Mouse (Mus musculus): ENCODE measurements at regions not wholly inside any gene's neighbourhood (a gene's known extent, or its start where the extent isn't known, plus 50 kb on each side); places are given as distances from the start of the nearest gene placed in this dataset.

DNA sequence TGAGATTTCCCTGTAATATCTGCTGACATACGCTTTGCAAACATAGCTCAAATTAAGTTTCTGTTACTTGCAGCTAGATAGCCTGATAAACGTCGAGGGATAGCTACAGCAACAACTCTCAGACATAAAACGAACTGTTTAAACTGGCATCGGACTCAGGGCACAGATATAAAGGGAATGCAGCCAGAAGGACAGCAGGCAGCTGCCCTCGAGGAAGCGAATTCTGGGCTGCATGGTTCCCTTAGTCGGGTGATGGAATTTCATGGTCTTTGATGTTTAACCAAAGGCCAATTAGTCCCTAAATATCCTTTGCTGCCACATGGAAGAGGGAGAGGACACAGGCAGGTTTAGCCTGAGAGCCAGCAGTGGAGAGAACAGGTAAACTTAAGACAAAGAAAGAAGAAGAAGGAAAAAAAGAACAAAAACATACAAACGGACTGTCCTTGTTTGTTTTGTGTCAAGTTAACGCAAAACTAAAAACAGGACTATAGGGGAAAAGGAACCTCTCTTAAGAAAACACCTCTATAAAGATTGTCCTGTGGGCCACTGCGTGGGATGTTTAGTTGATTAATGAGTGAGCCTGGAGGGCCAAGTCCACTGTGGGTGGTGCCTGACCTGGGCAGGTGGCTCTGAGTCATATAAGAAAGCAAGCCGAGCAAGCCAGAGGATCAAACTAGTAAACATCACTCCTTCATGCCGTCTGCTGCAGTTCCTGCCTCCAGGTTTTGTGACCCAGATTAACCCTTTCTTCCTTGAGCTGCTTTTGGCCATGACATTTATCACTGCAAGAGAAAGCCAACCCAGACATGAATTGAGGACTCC, 255.5 kb downstream of the Gm4791 start:
- DNase-seq (ENCODE audit: low spot score in 2 of 2), result no peak

DNA sequence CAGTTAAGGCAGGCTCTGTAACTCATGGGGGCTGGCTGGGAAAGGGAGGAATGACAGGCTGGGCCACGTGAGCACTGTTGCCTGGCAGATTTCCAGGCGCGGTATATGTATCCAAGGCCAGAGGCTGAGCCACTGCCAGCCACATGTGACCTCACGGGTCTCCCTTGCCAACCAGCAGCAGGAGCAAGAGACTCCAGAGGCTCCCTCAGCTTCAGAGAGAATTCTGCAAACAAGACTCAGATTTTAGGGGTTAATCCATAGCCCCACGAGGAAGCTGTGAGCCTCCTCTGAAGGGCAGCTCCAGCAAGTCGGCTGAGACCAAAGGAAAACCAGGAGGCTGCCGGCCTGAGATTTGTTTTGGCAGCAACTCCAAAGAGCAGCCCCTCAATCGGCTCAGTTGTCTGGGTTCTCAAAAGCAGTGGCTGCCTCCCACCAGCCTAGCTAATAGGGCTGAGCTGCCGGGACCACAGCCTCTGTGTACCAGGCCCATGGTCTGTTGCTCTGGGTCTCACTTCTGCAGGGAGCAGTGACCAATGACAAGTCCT, 264.0 kb upstream of the Cadm1 start:
- no peak for DNase-seq (ENCODE audit: low spot score in 2 of 2)

DNA sequence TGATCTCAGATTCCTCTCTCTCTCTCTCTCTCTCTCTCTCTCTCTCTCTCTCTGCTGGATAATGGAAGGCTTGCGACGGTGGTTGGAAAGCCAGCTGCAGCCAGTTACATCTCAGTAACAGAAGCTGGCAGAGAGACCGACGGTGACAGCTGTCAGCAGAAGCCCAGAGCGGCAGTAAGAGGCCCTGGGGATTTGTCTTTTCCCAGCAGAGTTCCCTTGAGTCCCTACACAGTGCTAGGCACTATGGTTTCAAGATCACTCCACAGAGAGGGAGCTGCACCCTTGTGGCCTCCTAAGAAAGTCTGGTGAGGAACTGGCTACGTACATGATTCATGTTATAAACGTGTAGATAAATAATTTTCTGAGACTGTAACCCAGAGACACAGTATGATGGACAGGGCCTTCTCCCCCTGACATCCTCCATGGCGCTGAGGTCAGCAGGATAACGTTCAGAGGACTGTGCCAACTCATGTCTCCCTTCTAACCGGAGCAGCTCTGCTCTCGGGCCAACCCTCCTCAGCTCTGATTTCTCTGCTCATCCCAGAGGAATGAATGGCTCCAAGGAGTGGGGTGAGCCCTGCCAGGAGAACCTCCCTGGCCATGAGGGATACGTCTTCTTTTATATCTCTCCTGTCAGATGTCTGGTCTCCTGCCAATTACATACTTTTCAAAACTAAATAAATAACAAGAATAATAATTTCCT, 253.5 kb upstream of the Cadm1 start:
- no peak for DNase-seq (ENCODE audit: low spot score in 2 of 2)

DNA sequence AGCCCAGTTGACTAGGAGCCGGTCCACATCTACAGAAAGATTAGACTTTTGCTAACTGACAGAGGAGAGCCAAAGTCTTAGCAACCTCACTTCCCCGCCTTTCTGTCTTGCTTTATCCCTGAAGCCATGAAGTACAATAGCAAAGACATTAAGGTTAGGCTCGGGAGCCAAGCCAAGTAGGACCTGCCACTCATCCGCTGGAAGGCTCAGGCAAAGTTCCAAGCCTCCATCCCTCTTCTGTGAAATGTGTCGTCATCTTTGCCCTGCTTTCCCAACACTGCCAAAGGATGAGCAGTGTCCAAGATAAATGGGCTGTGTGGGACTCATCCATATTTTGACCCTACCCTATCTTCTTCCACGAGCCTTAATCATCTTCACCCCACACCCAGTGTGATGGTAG, 250.6 kb upstream of the Cadm1 start:
- no peak for DNase-seq (ENCODE audit: low spot score in 2 of 2)

DNA sequence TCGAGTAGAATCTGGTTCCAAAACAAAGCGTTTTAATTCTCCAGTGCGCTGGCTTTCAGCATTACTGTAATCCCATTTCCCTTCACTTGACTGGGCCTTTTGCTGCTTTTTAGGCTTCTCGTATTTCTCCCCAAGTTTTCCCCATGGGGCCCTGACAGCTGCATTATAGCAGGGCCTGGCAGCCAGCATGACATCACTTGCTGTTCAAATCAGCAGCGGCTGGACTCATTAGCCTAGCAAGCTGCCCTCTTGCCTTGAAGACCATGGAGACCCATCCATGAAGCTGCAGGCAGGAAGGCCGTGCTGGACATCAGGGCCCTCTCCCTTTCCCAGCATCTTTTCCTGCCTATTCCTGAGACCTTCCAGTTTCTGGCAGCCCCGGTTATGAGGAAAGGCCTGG, 249.8 kb upstream of the Cadm1 start:
- DNase-seq (ENCODE audit: low spot score in 2 of 2), result no peak

DNA sequence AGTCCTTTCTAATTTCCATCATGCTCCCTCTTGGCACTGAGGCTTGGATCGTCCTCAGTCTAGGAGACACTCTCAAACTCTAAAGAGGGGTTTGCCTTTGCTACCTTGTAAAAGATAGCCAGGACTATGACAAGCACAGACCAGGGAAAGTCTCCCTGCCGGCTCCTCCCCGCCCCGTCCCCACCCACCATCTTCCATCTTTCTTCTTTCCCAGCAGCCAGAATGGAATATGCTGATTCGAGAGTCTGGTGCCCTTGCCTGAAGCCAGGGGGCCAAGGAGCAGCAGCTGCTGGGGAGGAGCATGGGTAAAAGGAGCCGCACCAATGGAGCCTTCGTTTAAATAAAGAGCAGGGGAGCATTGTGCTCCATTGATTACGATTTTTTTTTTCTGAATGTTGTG, 249.4 kb upstream of the Cadm1 start:
- DNase-seq (ENCODE audit: low spot score in 2 of 2), result no peak

DNA sequence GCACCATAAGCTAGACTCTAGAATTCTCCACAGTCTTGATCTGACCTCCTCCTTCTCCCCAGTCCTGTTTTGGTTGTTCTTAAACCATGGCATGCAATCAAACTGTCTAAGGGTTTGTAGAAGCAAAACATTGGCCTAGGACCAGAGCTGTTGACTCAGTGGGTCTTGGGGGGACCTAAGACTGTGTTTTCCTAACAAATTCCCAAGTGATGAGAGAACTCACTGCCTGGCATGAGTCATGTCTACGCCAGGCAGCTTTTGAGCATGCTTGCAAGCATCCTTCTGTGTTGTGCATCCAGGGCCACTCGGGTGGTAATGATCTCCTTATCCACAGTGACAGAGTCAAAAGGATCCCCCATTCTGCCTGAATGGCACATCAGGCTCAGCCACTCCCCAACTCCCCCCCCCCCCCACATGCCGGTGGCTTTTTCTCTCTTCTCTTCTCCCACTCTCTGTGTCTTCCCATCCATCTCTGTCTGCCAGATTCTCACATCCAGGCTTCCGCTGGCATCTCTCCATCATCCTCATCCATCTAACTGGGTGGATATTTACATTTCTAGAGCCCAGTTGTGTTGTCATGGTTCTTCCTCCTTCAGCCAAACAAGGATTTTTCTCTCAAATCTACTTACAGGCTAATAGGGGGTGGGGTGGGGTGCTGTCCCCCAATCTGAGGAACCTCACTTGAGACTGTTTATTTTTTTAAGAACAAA, 246.1 kb upstream of the Cadm1 start:
- peak in 1 of 2 experiments; percentile 14 for DNase-seq (ENCODE audit: low spot score in 2 of 2)

DNA sequence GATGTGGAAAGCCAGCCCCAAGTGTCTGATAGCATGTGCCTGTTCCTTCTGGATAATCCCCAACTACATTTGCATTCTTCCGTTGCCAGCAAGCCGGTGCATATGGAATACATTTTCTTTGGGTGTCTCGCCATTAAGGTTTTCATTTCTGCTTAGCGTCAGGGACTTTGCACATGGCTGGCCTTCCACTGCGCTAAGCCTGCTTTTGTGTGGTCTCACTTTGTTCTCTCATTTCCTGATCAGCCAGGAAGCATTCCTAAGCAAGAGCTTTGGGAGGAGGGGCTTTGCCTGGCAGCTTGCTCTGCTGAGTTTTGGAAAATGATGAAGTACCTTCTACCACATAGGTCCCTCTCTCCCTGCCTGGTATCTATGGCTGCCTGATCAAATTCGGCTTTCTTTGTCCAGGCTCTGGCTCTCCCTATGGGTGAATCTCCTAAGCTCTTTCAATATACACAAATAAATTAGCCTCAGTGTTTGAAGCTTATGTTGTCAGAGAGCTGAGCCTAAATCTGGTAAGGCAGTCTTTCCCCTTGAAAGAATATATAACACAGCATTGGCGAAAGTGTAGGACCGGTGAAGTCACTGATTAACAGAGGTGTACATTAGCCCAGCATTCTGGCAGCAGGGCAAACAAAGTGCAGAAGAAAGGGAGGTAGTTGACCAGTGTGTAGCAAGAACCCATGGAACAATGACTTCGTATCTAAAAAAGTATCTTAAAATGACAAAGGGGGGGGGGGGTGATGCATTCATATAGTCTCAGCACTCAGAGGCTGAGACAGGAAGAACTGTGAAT, 242.8 kb upstream of the Cadm1 start:
- no peak for DNase-seq (ENCODE audit: low spot score in 2 of 2)

DNA sequence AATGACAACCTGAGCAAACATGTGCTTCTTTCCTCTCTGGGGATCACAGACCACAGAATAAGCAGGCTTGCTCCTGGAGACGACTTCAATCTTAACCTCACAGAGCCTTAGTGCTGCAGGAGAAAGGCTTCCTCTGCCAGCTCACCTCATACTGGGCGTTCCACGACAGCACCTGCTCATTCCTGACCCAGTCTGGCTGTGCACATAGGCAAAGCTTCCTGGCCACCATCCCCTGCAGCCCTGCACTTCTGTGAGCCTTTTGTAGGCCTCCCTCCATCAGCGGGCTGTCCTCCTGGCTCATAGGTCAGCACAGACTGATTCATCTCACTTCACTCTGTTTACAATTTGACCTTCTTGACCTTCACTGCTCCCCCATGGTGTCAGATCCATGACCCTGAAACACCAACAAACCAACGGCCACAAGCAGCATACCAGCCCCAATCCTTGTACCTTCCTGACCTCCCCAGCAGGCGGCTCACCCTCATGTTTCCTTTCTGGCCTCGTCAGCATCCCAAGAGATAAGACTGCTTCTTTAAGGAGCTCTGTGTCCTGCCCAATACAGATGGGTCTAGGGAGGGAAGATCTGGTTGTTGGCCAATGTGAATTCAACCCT, 241.3 kb upstream of the Cadm1 start:
- no peak for DNase-seq (ENCODE audit: low spot score in 2 of 2)

DNA sequence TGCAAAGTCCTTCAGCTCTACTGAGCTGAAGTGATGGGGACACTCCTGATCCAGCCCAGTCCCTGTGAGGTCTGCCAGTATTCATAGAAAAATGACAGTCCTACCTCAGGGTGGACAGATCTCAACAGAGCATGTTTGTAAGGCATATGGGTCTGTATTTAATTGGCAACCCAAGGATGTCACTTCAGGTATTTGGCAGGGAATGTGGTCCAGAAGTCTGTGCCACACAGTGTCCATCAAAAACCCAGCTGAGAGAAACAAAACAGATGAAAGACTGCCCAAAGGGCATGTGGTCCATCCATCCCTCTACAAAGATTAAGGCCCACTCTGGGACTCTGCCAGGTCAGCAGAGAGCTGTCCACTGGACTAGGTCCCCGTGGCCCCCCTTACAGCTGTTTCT, 229.3 kb upstream of the Cadm1 start:
- no peak for DNase-seq (ENCODE audit: low spot score in 2 of 2)

DNA sequence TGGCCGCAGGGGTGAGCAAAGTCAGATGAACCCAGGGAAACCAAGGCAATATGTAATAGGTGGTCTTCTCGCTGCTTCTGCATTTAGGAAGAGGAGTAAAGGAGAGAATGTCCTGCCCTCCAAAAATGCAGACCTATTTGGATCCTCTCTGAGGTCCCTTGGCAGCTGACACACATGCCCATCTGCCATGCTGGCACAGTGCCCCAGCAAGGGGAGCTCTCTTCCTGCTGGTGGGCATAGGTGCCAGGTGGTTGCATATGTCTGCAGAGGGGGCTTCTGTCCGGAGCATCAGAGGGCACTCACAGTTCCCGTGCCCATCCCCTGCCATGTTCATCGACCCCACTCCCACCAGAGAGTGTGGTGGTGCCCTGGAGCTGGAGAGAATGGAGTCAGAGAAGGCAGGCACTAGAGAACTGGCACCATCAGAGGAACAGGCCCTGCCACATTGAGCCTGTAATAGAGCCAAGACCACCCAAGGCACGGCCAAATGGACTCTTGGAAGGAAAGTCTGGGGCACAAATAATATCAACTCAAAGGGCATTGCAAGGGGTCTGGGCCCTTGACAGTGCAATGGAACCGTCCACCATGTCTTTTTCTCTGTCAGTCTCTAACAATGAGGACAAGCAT, 222.7 kb upstream of the Cadm1 start:
- peak; percentile 19 to 47 for DNase-seq (ENCODE audit: low spot score in 2 of 2)

DNA sequence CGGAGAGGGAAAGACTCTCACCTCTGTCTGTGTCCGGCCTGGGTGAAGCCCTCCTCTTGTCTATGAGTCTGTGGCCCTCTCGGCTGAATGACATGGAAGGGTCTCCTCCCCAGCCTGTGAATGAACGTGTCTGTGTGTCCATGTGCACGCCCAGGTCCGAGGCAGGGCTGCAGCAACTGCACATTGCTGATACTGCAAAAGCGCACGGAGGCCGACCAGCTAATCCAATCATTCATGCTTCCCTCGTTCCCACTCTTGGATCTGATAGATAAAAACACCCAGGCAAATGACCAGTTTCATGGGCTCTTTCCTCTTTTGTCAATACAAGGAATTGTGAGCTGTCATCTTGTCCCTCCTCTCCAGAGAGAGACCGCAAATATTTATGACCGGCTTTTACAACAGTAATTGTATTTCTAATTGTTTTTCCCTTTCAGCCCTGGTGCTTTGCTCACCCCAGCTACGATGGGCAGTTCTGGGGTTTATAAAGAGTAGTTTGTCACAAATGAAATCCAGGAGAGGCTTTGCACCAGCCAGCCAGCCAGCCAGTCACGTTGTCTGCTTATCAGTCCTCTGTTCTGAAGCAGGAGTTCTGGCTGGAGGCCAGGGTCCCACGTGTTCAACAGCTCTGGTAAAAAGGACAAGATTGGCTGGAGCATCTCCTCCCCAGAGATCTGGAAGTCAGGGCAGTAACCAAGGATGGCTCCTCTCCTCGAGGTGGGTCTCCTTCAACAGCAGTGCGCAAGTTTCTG, 222.0 kb upstream of the Cadm1 start:
- no peak for DNase-seq (ENCODE audit: low spot score in 2 of 2)

DNA sequence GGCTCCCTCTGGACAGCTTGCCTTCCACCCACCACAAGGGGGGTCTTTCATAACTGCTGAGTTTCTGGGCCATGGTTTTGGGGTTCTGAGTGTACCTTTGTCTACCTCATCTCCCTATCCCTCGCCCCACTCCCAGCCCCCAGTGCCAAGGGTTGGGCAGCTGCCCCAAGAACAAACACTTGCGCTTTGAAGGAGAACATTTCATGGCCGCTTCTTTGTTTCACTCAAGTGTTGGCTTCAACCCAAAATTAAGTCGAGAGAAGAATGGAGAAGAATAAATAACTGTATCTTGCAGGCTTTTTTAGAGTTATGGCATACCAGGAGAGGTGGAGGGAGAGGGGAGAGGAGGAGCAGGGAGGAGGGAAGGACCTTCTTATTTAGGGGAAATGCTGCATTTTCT, 216.5 kb upstream of the Cadm1 start:
- DNase-seq (ENCODE audit: low spot score in 2 of 2), result no peak

DNA sequence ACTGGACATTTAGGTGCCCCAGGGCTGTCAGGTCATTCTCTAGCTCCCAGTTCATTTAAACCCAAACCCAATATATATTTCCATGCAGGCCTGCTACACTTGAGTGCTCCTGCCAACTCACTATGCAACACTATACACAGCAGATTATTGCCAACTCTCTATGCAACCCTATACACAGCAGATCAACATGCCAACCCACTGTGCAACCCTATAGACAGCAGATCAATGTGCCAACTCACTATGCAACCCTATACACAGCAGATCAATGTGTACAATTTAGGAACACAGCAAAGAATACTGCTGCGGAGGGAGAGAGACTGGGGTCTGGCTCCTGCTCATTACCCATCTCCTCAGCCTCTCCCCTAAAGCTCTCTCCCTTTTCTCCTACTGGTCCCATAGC, 215.7 kb upstream of the Cadm1 start:
- DNase-seq (ENCODE audit: low spot score in 2 of 2), result no peak

DNA sequence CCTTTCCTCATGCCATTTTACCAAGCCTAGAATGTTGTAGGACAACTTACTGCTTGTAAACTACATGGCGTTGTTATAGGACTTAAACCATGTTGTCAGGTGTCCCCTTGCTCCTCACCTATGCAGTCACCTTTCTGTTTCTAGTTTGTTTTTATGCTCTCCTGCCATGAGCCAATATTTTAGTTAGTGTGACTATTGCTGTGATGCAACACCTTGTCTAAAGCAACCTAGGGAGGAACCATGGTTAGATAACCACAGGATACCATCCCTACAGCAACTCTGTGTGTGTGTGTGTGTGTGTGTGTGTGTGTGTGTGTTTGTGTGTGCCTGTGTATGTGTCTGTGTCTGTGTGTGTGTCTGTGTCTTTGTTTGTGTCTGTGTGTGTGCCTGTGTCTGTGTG, 209.6 kb upstream of the Cadm1 start:
- DNase-seq (ENCODE audit: low spot score in 2 of 2), result no peak

DNA sequence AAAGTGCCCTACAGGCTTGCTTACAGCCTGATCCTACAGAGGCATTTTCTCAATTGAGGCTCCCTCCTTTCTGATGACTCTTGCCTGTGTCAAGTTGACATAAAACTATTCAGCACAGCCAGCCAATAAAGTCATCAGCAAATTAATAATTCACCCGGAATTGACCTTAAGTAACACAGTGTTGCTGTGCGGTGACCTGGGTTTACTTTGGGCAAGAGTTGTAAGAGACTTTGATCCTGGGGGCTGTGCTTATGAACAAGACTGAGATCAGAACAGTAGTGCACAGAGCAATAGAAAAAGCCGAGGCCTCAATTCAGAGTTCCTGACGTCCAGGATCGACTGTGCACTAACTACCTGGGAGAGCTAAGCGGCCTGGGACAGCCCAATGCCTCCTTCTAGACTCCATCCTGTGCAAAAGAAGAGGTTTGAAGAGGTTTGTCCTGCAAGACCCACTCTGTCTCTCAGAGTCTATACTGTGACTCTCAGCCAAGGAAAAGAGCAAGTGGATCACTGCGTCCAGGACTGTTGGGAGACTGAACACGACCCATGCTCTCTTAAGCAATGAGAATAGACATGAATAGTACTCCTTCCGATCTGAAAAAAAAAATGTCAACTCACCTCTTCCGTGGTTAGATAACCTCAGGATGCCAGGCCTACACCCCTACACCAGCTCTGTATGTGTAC, 208.7 kb upstream of the Cadm1 start:
- DNase-seq (ENCODE audit: low spot score in 2 of 2), result no peak

DNA sequence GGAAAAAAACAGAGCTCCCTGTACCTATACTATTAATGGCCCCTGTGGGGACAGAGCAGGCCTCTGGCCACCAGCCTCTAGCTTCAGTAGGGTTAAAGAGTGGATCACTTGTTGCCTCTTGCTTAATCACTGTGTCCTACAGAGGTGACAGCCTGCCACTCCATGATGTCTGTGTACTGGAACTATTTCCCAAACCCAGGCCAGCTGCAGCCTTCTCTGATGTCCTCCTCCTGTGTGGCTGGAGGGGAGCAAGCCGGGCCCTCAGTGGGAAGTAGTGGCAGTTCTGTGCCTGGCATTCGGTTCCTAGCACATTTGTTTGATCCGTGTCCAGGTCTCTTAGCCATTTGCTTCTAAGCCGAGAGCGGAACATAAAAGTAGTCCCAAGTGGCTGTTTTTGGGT, 207.7 kb upstream of the Cadm1 start:
- no peak for DNase-seq (ENCODE audit: low spot score in 2 of 2)

DNA sequence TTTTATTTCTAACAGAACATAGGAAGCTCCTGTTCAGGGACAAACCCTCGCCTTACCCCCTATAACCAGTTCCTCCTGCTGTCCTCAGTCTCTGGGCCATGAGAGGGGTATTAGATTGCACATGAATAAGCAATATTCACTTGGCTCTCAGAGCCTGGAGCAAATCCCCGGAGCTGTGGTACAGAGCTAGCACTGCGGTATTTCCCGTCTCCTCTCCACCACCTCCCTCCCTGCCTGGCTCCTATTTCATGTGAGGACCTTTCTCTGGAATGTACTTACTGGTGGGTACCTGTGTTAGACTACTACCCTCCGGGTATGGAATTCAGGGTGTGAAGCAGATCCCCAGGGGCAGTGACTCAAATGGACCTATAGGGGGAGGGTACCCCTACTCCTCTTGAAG, 206.9 kb upstream of the Cadm1 start:
- DNase-seq (ENCODE audit: low spot score in 2 of 2), result no peak

DNA sequence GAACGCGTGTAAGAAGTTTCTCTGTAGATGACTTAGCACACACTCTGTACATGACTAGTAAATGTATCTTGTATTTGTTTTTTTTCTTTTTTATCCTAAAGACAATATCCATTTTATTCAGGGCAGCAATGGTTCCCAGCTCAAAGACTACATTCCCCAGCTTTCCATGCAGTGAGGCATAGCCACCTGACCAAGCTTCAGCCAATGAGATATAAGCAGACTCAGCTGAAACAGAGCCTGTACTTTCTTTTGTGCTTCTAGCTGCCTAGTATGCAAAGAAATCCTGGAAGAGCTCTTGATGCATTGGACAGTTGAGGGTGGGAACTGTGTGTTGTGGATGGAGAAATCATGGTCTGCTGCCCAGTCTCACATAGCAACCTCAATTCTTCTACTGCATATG, 202.4 kb upstream of the Cadm1 start:
- DNase-seq (ENCODE audit: low spot score in 2 of 2), result peak in 1 of 2 experiments; percentile 44
